Mouse (Mus musculus) midbrain, postnatal 0 days (tissue): ENCODE data around the gene Rnd1. TPM values are rescaled to one million over a fixed set of nuclear protein-coding genes. Genes with fewer than 3 reads are reported as not detected.
A peak's percentile ranks its signal among the peaks of the same experiment; 100 is the strongest.

Experiments used
- ATAC-seq: fragments of 200-750 bp; cut with Nextera tagmentation; 2 replicates; pipeline ENCODE4 v1.8.0; 2017; ENCODE audit warnings: moderate number of reproducible peaks, mild to moderate bottlenecking, moderate TSS enrichment, moderate library complexity; ENCODE audit not compliant: low FRiP score
- DNase-seq: peaks from one replicate; pipeline ENCODE4 v3.0.0-alpha.2; 2015; ENCODE audit warnings: low spot score
- H3K27ac ChIP-seq: fragments of 300-500 bp; sonication (generic); 2 replicates; pipeline ENCODE4 v1.5.1; 2014; ENCODE audit warnings: low read depth, mild to moderate bottlenecking, low read length, mixed read lengths
- H3K27me3 ChIP-seq: fragments of 300-500 bp; sonication (generic); 2 replicates; pipeline ENCODE4 v1.6.1; 2014; ENCODE audit warnings: low read length, control low read depth, mixed read lengths; ENCODE audit not compliant: insufficient read depth
- H3K36me3 ChIP-seq: fragments of 300-500 bp; sonication (generic); 2 replicates; pipeline ENCODE4 v1.6.1; 2014; ENCODE audit warnings: low read length, control low read depth, mixed read lengths; ENCODE audit not compliant: insufficient read depth
- H3K4me1 ChIP-seq: fragments of 300-500 bp; sonication (generic); 2 replicates; pipeline ENCODE4 v1.6.1; 2014; ENCODE audit warnings: mild to moderate bottlenecking, control low read depth, antibody characterized with exemption, low read length, mixed read lengths; ENCODE audit not compliant: insufficient read depth
- H3K4me2 ChIP-seq: fragments of 300-500 bp; sonication (generic); 2 replicates; pipeline ENCODE4 v1.6.1; 2014; ENCODE audit warnings: low read depth, mild to moderate bottlenecking, low read length, mixed read lengths; ENCODE audit not compliant: poor library complexity, severe bottlenecking
- H3K4me3 ChIP-seq: fragments of 300-500 bp; sonication (generic); 2 replicates; pipeline ENCODE4 v1.5.1; 2014; ENCODE audit warnings: low read depth, mild to moderate bottlenecking, low read length, moderate library complexity
- H3K9ac ChIP-seq: fragments of 300-500 bp; sonication (generic); replicated peaks from 2 replicates; pipeline ENCODE4 v1.6.1; 2014; ENCODE audit warnings: mild to moderate bottlenecking, low read length, moderate library complexity, mixed read lengths; ENCODE audit not compliant: poor library complexity, severe bottlenecking
- H3K9me3 ChIP-seq: fragments of 300-500 bp; sonication (generic); 2 replicates; pipeline ENCODE4 v1.6.1; 2016; ENCODE audit warnings: low read length, control low read depth
- CTCF ChIP-seq: IDR thresholded peaks from 2 replicates; pipeline ENCODE4 v1.5.1; 2016; ENCODE audit warnings: antibody characterized with exemption, mild to moderate bottlenecking
- WGBS: fragments of 180-500 bp; shearing (Covaris S2); extraction: QIAGEN DNeasy Blood & Tissue Kit; methylation state at CpG from one replicate; pipeline ENCODE4 v1.1.7; 2014; 5-methylcytosine and 5-hydroxymethylcytosine counted together
- polyA plus RNA-seq: library from polyadenylated mRNA; unstranded; fragments of >200 nt; fragmentation: Nextera tagmentation; extraction: Ambion mirVana; gene quantifications from 2 replicates; pipeline ENCODE4 v1.2.1, GENCODE M21; 2015
- total RNA-seq: library from RNA; depleted of rRNA; stranded (reverse); fragments of >200 nt; gene quantifications from 2 replicates; pipeline ENCODE4 v1.2.3, GENCODE M21; 2014

Rnd1 gene
- total and polyA plus RNA-seq, 2 experiments from 2014 or later = 20.7 to 42.9 TPM

DNA sequence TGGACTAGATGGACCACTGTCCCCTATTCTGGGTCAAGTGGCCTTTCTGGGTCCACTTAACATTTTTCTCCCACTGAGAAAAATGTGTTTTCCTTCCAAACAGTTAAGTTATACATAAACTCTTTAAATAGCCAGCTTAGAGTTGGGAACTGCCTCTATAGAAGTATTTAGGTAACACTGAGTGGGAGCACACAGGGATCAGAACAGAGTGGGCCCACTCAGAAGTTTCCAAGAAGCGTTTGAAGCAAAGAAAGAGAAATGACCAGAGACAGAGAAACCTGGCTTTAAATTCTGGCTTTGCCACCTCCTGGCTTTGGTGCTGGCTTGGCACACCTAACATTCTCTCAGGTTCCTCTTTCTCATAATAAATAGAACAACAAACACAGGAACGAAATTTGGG, 12.4 kb upstream of the Rnd1 start:
- Histone ChIP-seq H3K4me1 (peaks cover 10% of the 10 kb centered on the region), H3K4me3 (no peak overlapping the region), H3K4me2 (no peak overlapping the region), H3K9ac (no peak overlapping the region), H3K9me3 (no peaks in the 10 kb centered on the region), H3K27ac (no peak overlapping the region), H3K36me3 (no peaks in the 10 kb centered on the region), H3K27me3 (no peaks in the 10 kb centered on the region)
- TF ChIP-seq CTCF = no peak
- DNase-seq (no peak), ATAC-seq (no peak)
- WGBS = 76% methylated on average over 2 of the region's 2 CpGs

GRCm38 (mm10) chr15:98685926-98686325, 8.7 kb upstream of the Rnd1 start:
- no peak for DNase-seq
- H3K9ac ChIP-seq = no peak overlapping the region
- no peaks in the 10 kb centered on the region for H3K9me3 ChIP-seq
- ATAC-seq = no peak
- peak; percentile 38 for TF ChIP-seq CTCF
- no peaks in the 10 kb centered on the region for H3K27me3 ChIP-seq
- H3K4me3 ChIP-seq = no peak overlapping the region
- 0 out of 2 replicates have a peak, but pooled peaks cover under 1% of the 10 kb centered on the region for H3K4me1 ChIP-seq
- no peak overlapping the region for H3K4me2 ChIP-seq
- WGBS = 72% methylated on average over 3 of the region's 3 CpGs
- no peak overlapping the region for H3K27ac ChIP-seq
- no peaks in the 10 kb centered on the region for H3K36me3 ChIP-seq

DNA sequence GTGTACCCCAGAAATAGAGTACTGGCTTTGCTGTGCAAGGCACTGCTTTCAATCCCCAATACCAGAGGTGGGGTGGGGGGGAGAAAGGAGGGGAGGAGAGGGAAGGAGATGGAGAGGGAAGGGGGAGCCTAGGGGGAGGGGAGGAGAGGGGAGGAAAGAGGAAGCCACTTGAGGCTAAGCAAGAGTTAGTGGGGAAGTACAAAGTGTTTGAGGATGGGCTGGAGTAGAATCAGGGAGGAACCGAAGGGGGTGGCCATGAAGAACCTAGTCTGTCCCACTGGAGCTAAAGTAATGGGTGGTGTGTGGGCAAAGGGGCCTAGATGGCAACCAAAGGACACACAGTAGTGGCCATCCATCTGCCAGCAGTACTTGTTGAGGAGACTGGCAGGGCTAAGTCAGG, 6.5 kb upstream of the Rnd1 start:
- Histone ChIP-seq H3K27ac (no peak overlapping the region), H3K4me3 (no peak overlapping the region), H3K27me3 (no peaks in the 10 kb centered on the region), H3K4me2 (no peak overlapping the region), H3K9me3 (no peaks in the 10 kb centered on the region), H3K36me3 (no peaks in the 10 kb centered on the region), H3K9ac (no peak overlapping the region), H3K4me1 (no peaks in the 10 kb centered on the region)
- TF ChIP-seq CTCF = no peak
- DNase-seq (no peak), ATAC-seq (no peak)
- WGBS = 76% methylated on average over 1 of the region's 1 CpGs

DNA sequence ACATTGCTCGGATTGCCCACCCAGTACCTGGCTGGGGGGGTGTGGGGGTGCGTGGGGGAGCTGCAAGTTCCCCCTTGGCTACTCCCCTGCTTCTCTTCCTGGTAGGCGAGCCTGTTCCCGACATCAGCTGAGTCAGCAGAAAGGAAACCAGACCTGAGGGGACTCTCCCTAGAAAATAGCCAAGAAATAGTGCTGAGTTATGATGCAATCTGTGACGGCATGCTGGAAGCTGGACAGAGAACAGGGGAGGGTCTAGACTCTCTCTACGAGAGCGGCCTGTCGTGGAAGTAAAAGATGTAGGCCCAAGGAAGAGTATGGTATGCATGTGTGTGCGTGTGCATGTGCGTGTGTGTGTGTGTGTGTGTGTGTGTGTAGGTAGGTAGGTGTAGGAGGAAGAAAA, 5.9 kb upstream of the Rnd1 start:
- Histone ChIP-seq H3K9ac (no peak overlapping the region), H3K27ac (no peak overlapping the region), H3K9me3 (no peaks in the 10 kb centered on the region), H3K4me1 (no peaks in the 10 kb centered on the region), H3K4me3 (no peak overlapping the region), H3K36me3 (no peaks in the 10 kb centered on the region), H3K27me3 (no peaks in the 10 kb centered on the region), H3K4me2 (no peak overlapping the region)
- ATAC-seq = no peak
- WGBS = 80% methylated on average over 10 of the region's 10 CpGs
- no peak for DNase-seq
- TF ChIP-seq CTCF = no peak

GRCm38 (mm10) chr15:98681633-98682032, 4.4 kb upstream of the Rnd1 start:
- no peak overlapping the region for H3K9ac ChIP-seq
- H3K27me3 ChIP-seq = no peaks in the 10 kb centered on the region
- ATAC-seq = no peak
- H3K4me1 ChIP-seq = 0 out of 2 replicates have a peak, but pooled peaks cover 7% of the 10 kb centered on the region
- no peak for DNase-seq
- no peak overlapping the region for H3K4me2 ChIP-seq
- no peak for TF ChIP-seq CTCF
- H3K9me3 ChIP-seq = no peaks in the 10 kb centered on the region
- H3K4me3 ChIP-seq = no peak overlapping the region
- no peaks in the 10 kb centered on the region for H3K36me3 ChIP-seq
- WGBS = 87% methylated on average over 7 of the region's 7 CpGs
- no peak overlapping the region for H3K27ac ChIP-seq

- Histone ChIP-seq H3K9me3 (no peaks in the 10 kb centered on the region), H3K27ac (no peak overlapping the region), H3K9ac (no peak overlapping the region), H3K4me1 (0 out of 2 replicates have a peak, but pooled peaks cover 7% of the 10 kb centered on the region), H3K27me3 (no peaks in the 10 kb centered on the region), H3K4me2 (no peak overlapping the region), H3K4me3 (no peak overlapping the region), H3K36me3 (no peaks in the 10 kb centered on the region)
- 95% methylated on average over 8 of the region's 8 CpGs for WGBS
- no peak for TF ChIP-seq CTCF
- DNase-seq = no peak
- no peak for ATAC-seq
Observed at GRCm38 (mm10) chr15:98680660-98681059, 3.4 kb upstream of the Rnd1 start.
